Mouse (Mus musculus) forebrain, embryonic 14.5 days (tissue): ENCODE data around the gene Map3k13. TPM values are rescaled to one million over a fixed set of nuclear protein-coding genes. Genes with fewer than 3 reads are reported as not detected.

ENCODE experiments used
- polyA plus RNA-seq: library from polyadenylated mRNA; unstranded; fragments of >200 nt; fragmentation: Nextera tagmentation; extraction: Ambion mirVana; gene quantifications from 2 replicates; pipeline ENCODE4 v1.2.1, GENCODE M21; 2014

Gene Map3k13
- polyA plus RNA-seq, 1 experiment from 2014 or later = 4.2 TPM

Other genes starting within 250 kb of the Map3k13 start
- 26.2 and 33.1 TPM in 2 replicates for gene 2510009E07Rik, start 99.7 kb upstream of the Map3k13 start, polyA plus RNA-seq
- gene Ehhadh, start 6.5 kb upstream of the Map3k13 start, polyA plus RNA-seq = 0.77 and 0.97 TPM in 2 replicates
- 30.9 and 33.5 TPM in 2 replicates for gene Tmem41a, start 153.2 kb downstream of the Map3k13 start, polyA plus RNA-seq
- 0.33 and 0.41 TPM in 2 replicates for gene Liph, start 201.3 kb downstream of the Map3k13 start, polyA plus RNA-seq
- gene Senp2, start 215.1 kb downstream of the Map3k13 start, polyA plus RNA-seq = 44.4 and 50.8 TPM in 2 replicates